ENCODE assay signal across 8 mouse cellular contexts in genomic region chr1:30948361-30948949, GRCm38 (mm10). TPM values are rescaled to one million over a fixed set of nuclear protein-coding genes. Genes with fewer than 3 reads are reported as not detected.
DNase-seq lines count a peak whose midpoint lies in the region; ATAC-seq and TF ChIP-seq lines count a peak whose summit lies in the region.

No protein-coding gene starts in this region.

- 1% methylated on average over 16 of the region's 16 CpGs for WGBS in midbrain, embryonic 10.5 days
- under 1% methylated on average over 16 of the region's 16 CpGs for WGBS in stomach, postnatal 0 days

- peak; percentile 10 for DNase-seq in gastrocnemius, postnatal 14 days
- no peak for DNase-seq in gastrocnemius, postnatal 4 days (ENCODE audit: low spot score in 2 of 2)
- DNase-seq in G1E (ENCODE audit: low spot score) = peak; percentile 29
- DNase-seq in heart, postnatal 14 days = peak; percentile 15 to 45
- peak; percentile 25 to 33 for DNase-seq in left cerebral cortex, postnatal 25 days (ENCODE audit: low spot score in 2 of 2)
- DNase-seq in midbrain, embryonic 10.5 days (ENCODE audit: low spot score) = peak; percentile 48
- peak; percentile 59 for DNase-seq in stomach, postnatal 0 days (ENCODE audit: low spot score)

- H3K27me3 ChIP-seq in G1E (ENCODE audit: insufficient read depth, low read length) = peaks cover 1% of the 10 kb centered on the region; the same call in 1 of the 2 replicates
- no peaks in the 10 kb centered on the region for H3K27me3 ChIP-seq in midbrain, embryonic 10.5 days (ENCODE audit: low read depth, poor library complexity, severe bottlenecking)
- no peaks in the 10 kb centered on the region for H3K27me3 ChIP-seq in stomach, postnatal 0 days (ENCODE audit: control insufficient read depth, insufficient read depth, low read length)

- TF ChIP-seq CTCF in G1E (IDR thresholded peaks at IDR 0.05; ENCODE audit: low read depth, low read length) = no peak
- TF ChIP-seq CTCF in cortical plate, adult 2 months (IDR thresholded peaks at IDR 0.05; ENCODE audit: extremely low read depth, insufficient read depth, low read length) = peak; percentile 21; the same call in 1 of the 2 replicates
- peak; percentile 68 for TF ChIP-seq CTCF in stomach, postnatal 0 days (IDR thresholded peaks at IDR 0.05; ENCODE audit: low read depth)

- no peak for TF ChIP-seq POLR2A in cortical plate, adult 2 months (IDR thresholded peaks at IDR 0.05; ENCODE audit: extremely low read depth, insufficient read depth, low read length)

- no peaks in the 10 kb centered on the region for H3K9me3 ChIP-seq in G1E (replicated peaks)
- no peaks in the 10 kb centered on the region for H3K9me3 ChIP-seq in midbrain, embryonic 10.5 days (replicated peaks)
- no peaks in the 10 kb centered on the region for H3K9me3 ChIP-seq in stomach, postnatal 0 days (ENCODE audit: control insufficient read depth, low read length)

- intact Hi-C loops in gastrocnemius, postnatal 14 days (cut with DNase I; ENCODE audit: low total_unique reads) = no loop called here
- intact Hi-C loops in heart, postnatal 14 days (cut with DNase I) = loop anchor here (5.0 kb wide), 3 partner anchors 76 to 204 kb away; partner anchors contain the start of gene Phf3
- intact Hi-C loops in left cerebral cortex, postnatal 25 days (cut with DNase I) = no loop called here

- H3K4me1 ChIP-seq in G1E (ENCODE audit: insufficient read depth, low read depth, low read length) = peaks cover 17% of the 10 kb centered on the region
- peaks cover 2% of the 10 kb centered on the region; the same call in 1 of the 2 replicates for H3K4me1 ChIP-seq in cortical plate, adult 2 months (ENCODE audit: control insufficient read depth, insufficient read depth, low read length)
- H3K4me1 ChIP-seq in midbrain, embryonic 10.5 days = peaks cover 22% of the 10 kb centered on the region
- H3K4me1 ChIP-seq in stomach, postnatal 0 days (replicated peaks; ENCODE audit: control insufficient read depth, insufficient read depth) = no peaks in the 10 kb centered on the region

- TF ChIP-seq EP300 in stomach, postnatal 0 days (optimal IDR thresholded peaks at IDR 0.05) = no peak

- peak overlapping the region; percentile 99; the same call in 1 of the 2 replicates for H3K27ac ChIP-seq in cortical plate, adult 2 months (ENCODE audit: insufficient read depth, low read length)
- H3K27ac ChIP-seq in midbrain, embryonic 10.5 days (replicated peaks) = peak overlapping the region; percentile 99
- H3K27ac ChIP-seq in stomach, postnatal 0 days (replicated peaks) = peak overlapping the region; percentile 99

- peak overlapping the region; percentile 97 for H3K9ac ChIP-seq in stomach, postnatal 0 days (ENCODE audit: low read length)

- peaks cover 31% of the 10 kb centered on the region for H3K36me3 ChIP-seq in G1E (replicated peaks)
- H3K36me3 ChIP-seq in midbrain, embryonic 10.5 days = peaks cover 24% of the 10 kb centered on the region
- peaks cover 7% of the 10 kb centered on the region for H3K36me3 ChIP-seq in stomach, postnatal 0 days (ENCODE audit: control insufficient read depth, insufficient read depth, low read length)

- no peak for ATAC-seq in G1E (ENCODE audit: extremely low read depth, insufficient number of reproducible peaks, low FRiP score, poor library complexity, severe bottlenecking)
- no peak for ATAC-seq in stomach, postnatal 0 days (ENCODE audit: low FRiP score, low TSS enrichment)

- H3K4me2 ChIP-seq in stomach, postnatal 0 days (replicated peaks; ENCODE audit: low read depth) = peak overlapping the region; percentile 57

- peak overlapping the region; percentile 92 for H3K4me3 ChIP-seq in G1E (ENCODE audit: low read depth, low read length)
- H3K4me3 ChIP-seq in cortical plate, adult 2 months (ENCODE audit: insufficient read depth, low read length) = peak overlapping the region; percentile 51
- H3K4me3 ChIP-seq in midbrain, embryonic 10.5 days = peak overlapping the region; percentile 91
- H3K4me3 ChIP-seq in stomach, postnatal 0 days (ENCODE audit: low read depth, low read length) = peak overlapping the region; percentile 96

RNA-seq across cellular contexts. Expression of gene AC153137.1, which starts 29.3 kb away (rescaled TPM):
- not detected for total RNA-seq in gastrocnemius, postnatal 14 days (2021)
- not detected for total RNA-seq in gastrocnemius, postnatal 4 days (2021)
- total RNA-seq in G1E (2014; fragmentation: Nextera tagmentation) (not detected in 2 replicates), G1E (2017) (0.17 TPM in 1 of 2 replicates, not detected in the other)
- polyA plus RNA-seq in G1E (2012) = not detected in 2 replicates
- not detected in 2 replicates for polyA plus RNA-seq in cortical plate, adult 2 months (2012; rRNA removed)
- not detected for total RNA-seq in heart, postnatal 14 days (2021)
- not detected for total RNA-seq in left cerebral cortex, postnatal 25 days (2021)
- not detected in 2 replicates for polyA plus RNA-seq in midbrain, embryonic 10.5 days (2016; fragmentation: Nextera tagmentation; extraction: Ambion mirVana)
- polyA plus RNA-seq in stomach, postnatal 0 days (2015; fragmentation: Nextera tagmentation; extraction: Ambion mirVana) = not detected in 2 replicates

Comparison
In these comparisons a context has a peak if more than half of its experiments do, and no peak if none do; other contexts are left out.
1. DNase-seq: peak in gastrocnemius, postnatal 14 days (single experiment), G1E (single experiment), heart, postnatal 14 days (2 of 2), left cerebral cortex, postnatal 25 days (2 of 2), midbrain, embryonic 10.5 days (single experiment) and stomach, postnatal 0 days (single experiment); none in gastrocnemius, postnatal 4 days (0 of 2).
2. Peak in every context shown above with its lines, with median percentiles within 50 percentile points of each other: H3K4me3 ChIP-seq and H3K27ac ChIP-seq.